Mouse (Mus musculus) spleen, postnatal 36 days (tissue): ENCODE measurements around the gene Pon1.

Source experiments
- DNase-seq, 2 experiments: peaks; one replicate each; pipeline ENCODE4 v3.0.0; 2022; ENCODE audit warnings: low spot score in 2 of 2, mixed read lengths in 1 of 2

Gene Pon1

GRCm38 (mm10) chr6:5134986-5135385, 58.8 kb downstream of the Pon1 start:
- DNase-seq: no peak

GRCm38 (mm10) chr6:5129364-5130093, 64.2 kb downstream of the Pon1 start:
- no peak for DNase-seq

GRCm38 (mm10) chr6:5120229-5120628, 73.5 kb downstream of the Pon1 start:
- DNase-seq: no peak

GRCm38 (mm10) chr6:5119181-5119910, 74.4 kb downstream of the Pon1 start:
- DNase-seq: no peak
